Mouse (Mus musculus): Measurements from ENCODE around the gene Ifnk. TPM values are rescaled to one million over a fixed set of nuclear protein-coding genes. Genes with fewer than 3 reads are reported as not detected.

Ifnk gene
- polyA plus RNA-seq, 1 experiment from 2014 or later: not detected

- DNase-seq (ENCODE audit: low spot score): no peak
Observed at GRCm38 (mm10) chr4:35125299-35125777, 26.5 kb upstream of the Ifnk start.

GRCm38 (mm10) chr4:35126776-35127175 is 25.1 kb upstream of the Ifnk start:
- peaks cover 15% of the 10 kb centered on the region for H3K4me1 ChIP-seq (replicated peaks; ENCODE audit: insufficient read depth, low read length)
- H3K36me3 ChIP-seq (ENCODE audit: insufficient read depth, low read length): no peaks in the 10 kb centered on the region
- H3K27me3 ChIP-seq (ENCODE audit: insufficient read depth, low read length): no peaks in the 10 kb centered on the region; the same call in 1 of the 2 replicates
- H3K9me3 ChIP-seq (replicated peaks; ENCODE audit: low read length): no peaks in the 10 kb centered on the region
- ATAC-seq (replicated peaks; ENCODE audit: low FRiP score, low read depth) (no peak), DNase-seq (ENCODE audit: low spot score) (no peak)
- no peak overlapping the region for H3K4me2 ChIP-seq (ENCODE audit: low read length)
- no peak overlapping the region for H3K9ac ChIP-seq (ENCODE audit: low read depth, low read length)
- WGBS: 75% methylated on average over 9 of the region's 9 CpGs
- H3K27ac ChIP-seq: no peak overlapping the region
- TF ChIP-seq CTCF (IDR thresholded peaks at IDR 0.05; ENCODE audit: low read depth): no peak
- no peak overlapping the region for H3K4me3 ChIP-seq (replicated peaks; ENCODE audit: low read depth, low read length)

More at GRCm38 (mm10) chr4:35125299-35125777, 26.5 kb upstream of the Ifnk start:
- Histone ChIP-seq H3K9me3 (replicated peaks; ENCODE audit: low read length) (no peaks in the 10 kb centered on the region), H3K36me3 (ENCODE audit: insufficient read depth, low read length) (no peaks in the 10 kb centered on the region), H3K4me3 (replicated peaks; ENCODE audit: low read depth, low read length) (no peak overlapping the region), H3K9ac (ENCODE audit: low read depth, low read length) (no peak overlapping the region), H3K27me3 (ENCODE audit: insufficient read depth, low read length) (no peaks in the 10 kb centered on the region; the same call in 1 of the 2 replicates), H3K4me2 (ENCODE audit: low read length) (no peak overlapping the region), H3K27ac (no peak overlapping the region), H3K4me1 (replicated peaks; ENCODE audit: insufficient read depth, low read length) (peaks cover 15% of the 10 kb centered on the region)
- ATAC-seq (replicated peaks; ENCODE audit: low FRiP score, low read depth): no peak
- no peak for TF ChIP-seq CTCF (IDR thresholded peaks at IDR 0.05; ENCODE audit: low read depth)
- 21% methylated on average over 6 of the region's 6 CpGs for WGBS

- 22% methylated on average over 6 of the region's 6 CpGs for WGBS
- H3K4me1 ChIP-seq (replicated peaks; ENCODE audit: insufficient read depth, low read length): peaks cover 15% of the 10 kb centered on the region
- peak overlapping the region; percentile 8; the same call in 1 of the 2 replicates for H3K27ac ChIP-seq
- ATAC-seq (replicated peaks; ENCODE audit: low FRiP score, low read depth) (no peak; the same call in 1 of the 2 replicates), DNase-seq (ENCODE audit: low spot score) (peak; percentile 80)
- no peak overlapping the region for H3K9ac ChIP-seq (ENCODE audit: low read depth, low read length)
- H3K4me3 ChIP-seq (replicated peaks; ENCODE audit: low read depth, low read length): no peak overlapping the region
- TF ChIP-seq CTCF (IDR thresholded peaks at IDR 0.05; ENCODE audit: low read depth): no peak
- no peaks in the 10 kb centered on the region; the same call in 1 of the 2 replicates for H3K27me3 ChIP-seq (ENCODE audit: insufficient read depth, low read length)
- no peaks in the 10 kb centered on the region for H3K9me3 ChIP-seq (replicated peaks; ENCODE audit: low read length)
- H3K36me3 ChIP-seq (ENCODE audit: insufficient read depth, low read length): no peaks in the 10 kb centered on the region
- H3K4me2 ChIP-seq (ENCODE audit: low read length): no peak overlapping the region
Observed at GRCm38 (mm10) chr4:35127759-35128158, 24.1 kb upstream of the Ifnk start.

GRCm38 (mm10) chr4:35130411-35130948 is 21.4 kb upstream of the Ifnk start:
- 53% methylated on average over 6 of the region's 6 CpGs for WGBS
- Histone ChIP-seq H3K4me3 (replicated peaks; ENCODE audit: low read depth, low read length) (no peak overlapping the region), H3K9me3 (replicated peaks; ENCODE audit: low read length) (no peaks in the 10 kb centered on the region), H3K36me3 (ENCODE audit: insufficient read depth, low read length) (no peaks in the 10 kb centered on the region), H3K27ac (no peak overlapping the region; the same call in 1 of the 2 replicates), H3K4me2 (ENCODE audit: low read length) (no peak overlapping the region), H3K9ac (ENCODE audit: low read depth, low read length) (no peak overlapping the region), H3K4me1 (replicated peaks; ENCODE audit: insufficient read depth, low read length) (peaks cover 11% of the 10 kb centered on the region), H3K27me3 (ENCODE audit: insufficient read depth, low read length) (no peaks in the 10 kb centered on the region)
- TF ChIP-seq CTCF (IDR thresholded peaks at IDR 0.05; ENCODE audit: low read depth): no peak
- peak; percentile 44 for DNase-seq (ENCODE audit: low spot score)
- ATAC-seq (replicated peaks; ENCODE audit: low FRiP score, low read depth): no peak

- no peak overlapping the region for H3K4me2 ChIP-seq (ENCODE audit: low read length)
- no peaks in the 10 kb centered on the region for H3K36me3 ChIP-seq (ENCODE audit: insufficient read depth, low read length)
- H3K9me3 ChIP-seq (replicated peaks; ENCODE audit: low read length): no peaks in the 10 kb centered on the region
- DNase-seq (ENCODE audit: low spot score) (no peak), ATAC-seq (replicated peaks; ENCODE audit: low FRiP score, low read depth) (no peak)
- peaks cover 7% of the 10 kb centered on the region for H3K4me1 ChIP-seq (replicated peaks; ENCODE audit: insufficient read depth, low read length)
- 87% methylated on average over 4 of the region's 4 CpGs for WGBS
- no peak for TF ChIP-seq CTCF (IDR thresholded peaks at IDR 0.05; ENCODE audit: low read depth)
- no peak overlapping the region for H3K4me3 ChIP-seq (replicated peaks; ENCODE audit: low read depth, low read length)
- no peak overlapping the region for H3K9ac ChIP-seq (ENCODE audit: low read depth, low read length)
- H3K27me3 ChIP-seq (ENCODE audit: insufficient read depth, low read length): no peaks in the 10 kb centered on the region
- H3K27ac ChIP-seq: no peak overlapping the region
Observed at GRCm38 (mm10) chr4:35131592-35131991, 20.3 kb upstream of the Ifnk start.

GRCm38 (mm10) chr4:35133411-35133810 is 18.4 kb upstream of the Ifnk start:
- no peak overlapping the region for H3K4me3 ChIP-seq (replicated peaks; ENCODE audit: low read depth, low read length)
- no peaks in the 10 kb centered on the region for H3K9me3 ChIP-seq (replicated peaks; ENCODE audit: low read length)
- TF ChIP-seq CTCF (IDR thresholded peaks at IDR 0.05; ENCODE audit: low read depth): no peak
- no peak for ATAC-seq (replicated peaks; ENCODE audit: low FRiP score, low read depth)
- H3K27ac ChIP-seq: no peak overlapping the region
- no peaks in the 10 kb centered on the region for H3K27me3 ChIP-seq (ENCODE audit: insufficient read depth, low read length)
- no peak overlapping the region for H3K4me2 ChIP-seq (ENCODE audit: low read length)
- H3K4me1 ChIP-seq (replicated peaks; ENCODE audit: insufficient read depth, low read length): peaks cover 7% of the 10 kb centered on the region; the same call in 1 of the 2 replicates
- WGBS: 80% methylated on average over 4 of the region's 4 CpGs
- no peak for DNase-seq (ENCODE audit: low spot score)
- no peak overlapping the region for H3K9ac ChIP-seq (ENCODE audit: low read depth, low read length)
- no peaks in the 10 kb centered on the region for H3K36me3 ChIP-seq (ENCODE audit: insufficient read depth, low read length)

All from kidney, postnatal 0 days (tissue).